Mouse (Mus musculus) inflammation-experienced regulatory T-cells, adult 6 months (primary cell): ENCODE results near the gene Nae1. TPM values are rescaled to one million over a fixed set of nuclear protein-coding genes. Genes with fewer than 3 reads are reported as not detected.
"Not testable (repeated sequence)": the region's sequence is repeated elsewhere in the genome, so short reads cannot be mapped to it uniquely, and the experiment has no call there.

ENCODE experiments used
- ATAC-seq: one replicate; pipeline ENCODE4 v1.8.0; 2017
- polyA plus RNA-seq, 3 experiments: library from polyadenylated mRNA; unstranded; fragments of 100-300 nt; shearing (Covaris generic); gene quantifications; one replicate each; pipeline ENCODE4 v1.2.1; 2017

Nae1 gene
- 100 to 1,000 TPM in 1 of 3 experiments, 10 to 100 TPM in 2; 80.0 to 101 (median 91.5) TPM for polyA plus RNA-seq

DNA sequence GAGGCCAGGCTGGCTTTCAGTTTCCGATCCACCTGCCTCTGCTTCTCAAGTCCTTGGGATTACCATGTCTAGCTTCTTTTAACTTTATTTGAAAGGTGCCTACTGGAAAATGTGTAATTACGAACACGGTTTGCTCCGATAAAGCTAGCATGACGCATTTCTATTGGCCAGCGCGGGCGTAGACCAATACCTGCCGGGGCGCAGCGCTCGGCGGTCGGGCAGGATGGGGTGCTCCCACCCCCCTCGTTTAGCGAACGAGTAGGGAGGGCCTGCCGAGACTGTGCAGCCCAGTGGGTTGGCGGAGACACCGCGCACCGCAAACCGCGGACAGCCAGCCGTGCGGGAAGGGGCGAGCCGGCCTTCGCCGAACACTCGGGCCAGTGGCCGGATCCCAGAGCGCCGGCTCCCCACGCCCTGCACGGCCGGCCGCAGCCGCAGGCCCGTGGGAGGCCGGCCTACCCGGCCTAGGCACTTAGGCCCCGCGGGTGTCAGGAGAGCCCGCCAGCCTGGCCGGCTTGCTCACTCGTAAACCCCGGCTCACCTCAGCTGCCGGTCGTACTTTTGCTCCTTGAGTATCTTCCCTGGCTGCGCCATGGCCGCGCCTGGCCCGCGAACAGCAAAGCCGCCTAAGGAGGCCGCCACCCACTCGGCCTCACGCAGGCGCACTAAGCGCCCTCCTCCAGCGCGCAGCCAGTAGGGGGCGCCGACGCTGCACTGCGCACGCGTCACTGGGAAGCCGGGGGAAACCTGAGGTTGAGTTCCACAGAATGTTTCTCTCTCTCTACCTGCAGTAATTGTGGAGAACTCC lies at the start of gene Nae1, which contains the start of gene Car7:
Nae1 (minus strand) TSS at position 667 of the 808 bp plus-strand sequence.
Car7 (plus strand) TSS at position 719 of the 808 bp plus-strand sequence.
- peak; percentile 83 for ATAC-seq

DNA sequence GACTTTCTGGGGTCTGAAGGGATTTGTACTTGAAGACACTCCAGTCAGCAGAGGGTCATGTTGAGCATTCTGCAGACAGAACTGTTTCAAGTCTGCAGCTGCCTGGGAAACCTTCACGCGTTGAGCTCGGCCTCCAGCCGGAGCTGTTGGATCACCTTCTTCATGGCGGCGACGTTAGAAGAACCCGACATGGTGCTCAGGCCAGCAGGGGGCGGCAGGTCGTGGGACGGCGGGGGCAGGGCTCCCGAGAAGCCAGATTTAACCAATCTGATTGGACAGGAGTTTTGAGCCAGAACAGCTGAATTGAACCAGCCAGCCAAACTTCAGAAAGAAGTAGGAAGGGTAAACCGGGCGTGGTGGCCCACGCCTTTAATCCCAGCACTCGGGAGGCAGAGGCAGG lies 43.2 kb upstream of the Nae1 start:
- not testable (repeated sequence) for ATAC-seq

DNA sequence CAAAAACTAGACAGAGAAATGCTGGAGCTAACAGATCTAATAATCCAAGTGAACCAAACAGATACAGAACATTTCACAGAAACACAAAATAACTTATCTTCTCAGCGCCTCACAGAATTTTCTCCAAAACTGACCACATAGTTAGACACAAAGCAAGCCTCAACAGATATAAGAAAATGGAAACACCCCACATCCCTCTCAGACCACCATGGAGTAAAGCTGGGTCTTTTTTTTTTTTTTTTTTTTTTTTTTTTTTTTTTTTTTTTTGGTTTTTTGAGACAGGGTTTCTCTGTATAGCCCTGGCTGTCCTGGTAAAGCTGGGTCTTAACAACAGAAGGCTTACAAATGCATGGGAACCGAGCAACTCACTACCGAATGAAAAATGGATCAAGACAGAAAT lies 42.4 kb upstream of the Nae1 start:
- no peak for ATAC-seq

DNA sequence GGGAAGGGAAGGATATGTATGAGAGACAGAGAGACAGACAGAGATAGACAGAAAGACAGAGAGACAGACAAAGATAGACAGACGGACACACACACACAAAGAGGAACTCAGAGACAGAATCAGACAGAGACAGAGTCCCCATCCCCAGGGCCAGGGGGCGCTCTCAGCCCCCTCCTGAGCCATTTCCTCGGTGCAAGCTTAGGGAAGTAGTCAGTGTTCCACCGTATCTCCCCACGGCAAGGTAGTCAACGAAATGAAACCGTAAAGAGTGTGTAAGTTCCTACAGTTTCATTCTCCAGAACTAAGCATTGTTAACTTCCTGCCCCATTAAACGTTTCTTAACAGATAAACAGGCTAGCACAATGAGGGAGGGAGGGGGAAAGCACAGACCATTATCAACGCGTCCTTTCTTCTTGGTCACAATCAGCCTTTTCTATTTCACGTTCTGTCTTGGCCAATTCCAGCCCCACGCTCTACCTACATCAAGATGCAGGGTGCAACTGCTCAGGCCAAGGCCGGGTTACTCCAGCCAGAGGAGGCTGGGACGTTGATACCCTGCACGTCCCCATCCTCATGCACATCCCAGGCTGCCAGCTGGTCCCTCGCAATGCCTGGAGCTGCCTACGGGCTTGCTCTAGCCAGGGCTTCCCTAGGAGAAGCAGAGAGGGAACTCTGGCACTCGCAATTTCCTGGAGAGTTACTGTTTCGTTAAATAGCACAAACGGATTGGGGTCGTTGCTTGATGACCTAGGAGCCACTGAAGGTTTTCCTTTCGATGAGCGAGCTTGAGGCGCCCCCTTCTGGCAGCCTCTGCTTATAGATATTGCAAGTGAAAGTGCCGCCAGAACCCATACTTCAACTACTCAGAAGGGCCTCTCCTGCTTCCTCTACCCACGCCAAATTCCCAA lies 36.3 kb upstream of the Nae1 start:
- ATAC-seq = peak; percentile 85

DNA sequence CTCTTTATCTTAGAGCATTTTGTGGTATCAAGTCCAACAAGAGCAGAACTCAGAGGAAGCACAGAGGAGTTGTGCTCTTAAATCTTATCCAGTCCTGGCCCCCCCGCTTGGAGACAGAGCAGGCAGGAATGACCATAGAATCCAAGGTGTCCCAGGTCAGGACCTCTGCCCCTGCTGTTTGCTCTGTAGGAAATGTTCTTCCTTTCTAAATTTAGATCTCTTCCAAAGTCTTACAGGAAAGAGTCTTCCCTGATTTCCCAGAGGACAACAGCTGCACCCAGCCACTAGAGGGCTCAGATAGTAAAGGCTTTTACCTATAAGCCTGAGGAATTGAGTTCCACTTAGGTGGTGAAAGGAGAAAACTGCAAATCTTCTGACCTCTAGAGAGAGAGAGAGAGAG lies 35.1 kb upstream of the Nae1 start:
- ATAC-seq = no peak

DNA sequence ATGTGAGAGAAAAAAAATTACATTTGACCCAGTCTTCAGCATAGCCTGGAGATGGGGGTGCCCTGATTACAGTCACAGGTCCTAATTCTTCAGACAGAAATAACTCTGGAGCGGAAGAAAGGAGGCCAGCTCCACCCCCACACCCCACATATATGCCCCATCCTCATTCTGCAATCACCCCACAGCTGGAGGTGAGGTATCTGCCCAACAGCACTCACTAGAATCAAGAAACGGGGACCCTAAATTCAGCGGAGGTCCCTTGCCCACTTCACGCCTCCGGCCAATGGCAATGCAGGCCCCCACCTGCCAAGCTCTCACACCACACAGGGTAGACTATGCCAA lies 31.0 kb upstream of the Nae1 start:
- ATAC-seq = no peak

DNA sequence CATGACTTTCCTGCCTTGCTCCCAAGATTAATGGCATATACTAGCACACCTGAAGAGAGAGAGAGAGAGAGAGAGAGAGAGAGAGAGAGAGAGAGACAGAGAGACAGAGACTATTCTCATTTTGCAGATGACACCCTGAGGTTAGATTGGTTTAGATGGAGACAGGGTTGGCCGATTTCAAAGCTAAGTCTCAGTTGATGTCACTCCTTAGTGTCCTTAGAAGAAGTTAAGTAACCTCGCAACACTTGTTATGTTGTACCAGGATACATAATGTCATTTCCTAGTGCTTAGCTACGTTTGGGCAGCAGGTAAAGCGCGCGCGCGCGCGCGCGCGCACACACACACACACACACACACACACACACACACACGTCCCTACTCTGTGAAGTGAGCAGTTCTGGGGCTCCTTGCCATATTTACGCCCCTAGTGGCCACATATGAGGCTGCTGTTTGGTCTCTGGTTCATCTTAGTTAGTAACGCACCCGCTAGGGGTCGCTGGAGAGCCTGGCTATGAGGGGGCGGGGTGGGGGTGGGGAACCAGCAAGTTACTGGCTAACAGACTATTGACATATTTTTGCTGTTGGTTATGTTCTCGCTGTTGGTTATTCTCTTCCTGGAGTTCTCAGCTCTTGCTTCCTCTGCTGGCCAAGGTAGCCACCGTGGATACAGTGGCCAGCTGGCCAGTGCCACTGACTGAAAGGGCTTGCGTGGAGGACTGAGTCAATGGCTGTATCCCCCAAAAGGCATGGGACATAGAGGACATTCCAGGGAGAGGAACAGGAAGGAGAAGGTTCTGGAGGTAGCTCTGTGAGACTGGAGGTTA lies 30.4 kb upstream of the Nae1 start:
- peak; percentile 99 for ATAC-seq

DNA sequence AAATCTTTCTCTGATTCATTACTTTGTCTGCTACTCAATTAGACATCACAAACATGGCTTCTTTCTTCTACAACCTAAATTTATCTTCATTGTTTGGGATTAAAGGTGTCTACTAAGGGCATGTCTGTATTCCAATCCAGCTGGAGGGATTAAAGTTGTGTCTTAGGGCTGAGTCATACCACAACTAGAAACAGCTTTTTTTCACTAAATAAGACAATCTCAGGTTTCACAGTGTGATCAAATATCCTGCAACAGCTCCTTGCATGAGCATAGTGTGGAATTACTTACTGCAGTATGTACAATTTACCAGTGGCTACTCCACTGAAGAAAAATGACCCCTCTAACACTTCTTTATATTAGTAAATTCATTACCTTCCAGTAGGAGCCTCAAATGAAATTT lies 26.3 kb upstream of the Nae1 start:
- no peak for ATAC-seq

DNA sequence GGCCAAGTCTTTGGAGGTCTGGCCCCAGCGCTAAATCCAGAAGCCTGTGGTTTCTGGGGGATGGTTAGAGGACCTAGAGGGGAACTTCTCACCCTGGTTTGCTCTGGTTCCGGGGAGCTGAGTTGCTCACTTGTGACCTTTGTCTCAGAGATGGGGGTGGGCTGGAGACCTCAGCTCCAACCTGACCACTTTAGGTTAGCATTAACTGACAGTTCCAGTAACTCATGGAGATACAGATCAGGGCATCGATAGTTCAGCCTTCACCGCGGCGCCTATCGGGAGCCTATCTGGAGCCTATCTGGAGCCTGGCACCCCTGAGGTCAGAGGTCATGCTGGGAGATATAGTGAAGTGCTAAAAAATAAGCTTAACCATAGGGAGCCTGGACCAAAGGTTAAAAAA lies 22.8 kb upstream of the Nae1 start:
- ATAC-seq = no peak

DNA sequence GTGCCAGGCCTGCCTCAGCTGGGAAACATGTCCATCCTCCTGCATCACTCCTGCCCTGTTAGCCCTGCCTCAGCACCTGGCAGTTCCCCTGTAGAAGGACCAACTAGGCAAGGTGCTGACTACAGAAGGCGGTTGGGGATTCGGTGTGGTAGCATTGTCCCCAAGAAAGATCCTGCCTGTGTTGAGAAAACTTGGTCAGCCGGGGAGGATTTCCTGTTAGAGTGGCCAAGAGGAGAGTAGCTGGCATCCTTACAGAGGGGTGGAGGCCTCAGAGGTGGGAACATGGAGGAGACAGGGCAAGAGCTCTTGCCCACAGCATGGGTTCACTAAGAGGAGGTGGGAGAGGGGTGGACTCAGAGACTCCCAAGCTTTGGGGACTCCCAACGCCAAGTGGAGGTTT lies 20.8 kb upstream of the Nae1 start:
- no peak for ATAC-seq

DNA sequence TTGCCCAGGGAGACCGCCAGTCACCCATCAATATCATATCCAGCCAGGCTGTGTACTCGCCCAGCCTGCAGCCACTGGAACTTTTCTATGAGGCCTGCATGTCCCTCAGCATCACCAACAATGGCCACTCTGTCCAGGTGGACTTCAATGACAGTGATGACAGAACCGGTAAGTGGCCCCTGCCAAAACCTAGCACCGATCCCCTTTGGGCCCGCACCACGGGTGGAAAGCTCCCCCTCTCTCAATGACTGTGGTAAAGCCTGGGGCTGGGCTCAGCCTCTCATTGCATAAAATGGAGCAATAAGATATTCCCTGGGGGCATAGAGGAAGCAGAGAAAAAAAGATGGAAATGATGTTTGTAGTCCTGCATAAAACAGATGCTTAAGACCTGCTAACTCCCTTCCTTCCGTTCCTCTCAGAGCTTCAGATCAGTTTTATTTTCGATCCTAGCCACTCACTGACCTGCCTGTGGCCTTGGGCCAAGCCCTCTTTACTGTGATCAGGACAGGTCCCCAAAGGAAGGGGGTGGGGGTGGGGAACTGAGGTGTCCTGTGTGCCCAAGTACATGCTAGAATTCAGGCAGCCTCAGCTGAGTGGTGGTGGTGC lies 9.1 kb upstream of the Nae1 start:
- ATAC-seq = no peak

DNA sequence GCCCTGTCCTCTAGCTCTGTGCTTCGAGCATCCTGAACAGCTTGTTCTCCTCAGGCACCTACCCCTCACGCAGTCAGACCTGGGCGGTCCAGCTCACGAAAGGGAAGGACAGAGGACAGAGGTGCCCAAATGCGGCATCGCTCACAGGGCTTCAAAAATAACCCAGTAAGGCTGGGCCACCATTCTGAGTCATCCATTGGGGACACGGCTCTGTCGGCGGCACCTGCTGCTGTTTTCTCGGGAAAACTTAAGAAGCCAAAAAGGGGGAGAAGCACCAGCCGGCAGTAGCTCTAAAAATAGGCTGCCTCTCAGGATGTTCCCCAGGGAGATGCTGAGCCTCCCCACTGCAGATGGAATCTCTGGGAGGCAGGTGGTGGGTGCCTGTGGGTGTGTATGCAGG lies 7.7 kb upstream of the Nae1 start:
- no peak for ATAC-seq

DNA sequence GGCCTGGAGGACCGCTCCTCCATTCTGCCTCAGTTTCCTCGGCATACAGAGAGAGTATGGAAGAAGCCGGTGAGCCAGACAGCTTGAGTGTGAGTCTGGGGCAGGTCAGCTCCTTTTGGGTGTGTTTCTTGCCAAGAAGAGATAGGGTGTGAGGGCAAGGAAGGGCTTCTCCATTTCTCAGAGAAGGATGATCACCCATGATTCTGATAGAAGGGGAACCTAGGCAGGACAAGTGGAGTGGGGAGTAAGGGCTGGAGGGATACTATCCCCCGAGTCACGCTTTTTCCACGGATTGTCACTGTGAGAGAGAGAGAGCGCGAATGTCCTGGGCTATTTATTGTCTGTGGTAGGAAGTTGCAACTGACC lies 7.1 kb upstream of the Nae1 start:
- no peak for ATAC-seq

DNA sequence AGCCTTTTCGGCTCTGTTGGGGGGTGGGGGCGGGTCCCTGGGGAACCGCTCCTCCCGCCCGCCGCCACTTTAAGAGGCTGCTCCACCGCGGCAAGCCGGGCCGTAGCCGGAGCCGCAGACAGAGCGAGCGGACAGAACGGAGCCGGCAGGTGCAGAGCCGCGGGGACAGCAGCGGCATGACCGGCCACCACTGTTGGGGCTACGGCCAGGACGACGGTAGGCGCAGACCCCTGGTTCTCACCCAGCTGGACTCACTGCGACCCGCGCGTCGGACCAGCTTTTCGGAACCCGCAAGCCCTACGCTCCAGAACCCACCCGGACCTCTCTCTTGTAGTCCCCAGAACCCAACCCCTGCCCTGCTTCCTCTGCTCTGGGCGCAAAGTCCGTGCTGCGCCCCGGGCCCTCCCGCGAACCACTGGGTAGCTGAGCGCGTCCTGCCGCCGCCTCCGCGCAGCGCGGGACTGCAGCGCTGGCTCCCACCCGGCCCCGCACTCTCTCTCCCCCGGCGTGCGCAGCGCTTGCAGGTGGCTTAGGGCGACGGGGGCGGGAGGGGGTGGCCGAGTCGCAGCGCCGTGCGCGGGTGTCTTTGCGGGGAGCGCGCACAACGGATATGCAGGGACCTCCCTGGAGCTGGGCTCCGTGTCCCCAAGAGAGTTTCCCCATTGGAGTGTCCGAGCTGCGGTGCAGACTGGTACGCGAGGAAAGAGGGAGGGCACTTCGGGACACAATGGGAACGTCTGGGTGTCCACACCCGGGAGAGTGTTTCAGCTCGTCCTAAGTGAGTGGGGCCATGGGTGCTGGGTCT lies 6.5 kb upstream of the Nae1 start:
- peak; percentile 21 for ATAC-seq

DNA sequence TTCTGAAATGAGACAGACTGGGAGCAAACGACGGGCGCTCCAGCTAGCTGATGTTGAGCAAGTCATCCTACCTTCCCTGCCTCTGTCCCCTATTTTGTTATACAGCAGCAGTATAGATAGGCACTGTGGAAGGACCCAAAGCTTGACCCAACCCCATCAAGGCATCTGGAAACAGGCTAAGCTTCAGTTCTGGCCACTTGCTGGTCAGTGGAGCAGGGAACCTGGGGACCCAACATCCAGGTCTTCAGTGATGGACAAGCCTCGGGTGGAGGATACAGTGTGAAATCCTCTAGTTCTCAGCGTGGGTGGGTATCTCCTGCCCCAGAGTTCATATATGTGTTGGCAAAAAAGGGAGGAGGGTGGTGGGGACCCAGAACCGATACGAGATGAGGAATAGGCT lies 5.8 kb upstream of the Nae1 start:
- ATAC-seq = no peak

DNA sequence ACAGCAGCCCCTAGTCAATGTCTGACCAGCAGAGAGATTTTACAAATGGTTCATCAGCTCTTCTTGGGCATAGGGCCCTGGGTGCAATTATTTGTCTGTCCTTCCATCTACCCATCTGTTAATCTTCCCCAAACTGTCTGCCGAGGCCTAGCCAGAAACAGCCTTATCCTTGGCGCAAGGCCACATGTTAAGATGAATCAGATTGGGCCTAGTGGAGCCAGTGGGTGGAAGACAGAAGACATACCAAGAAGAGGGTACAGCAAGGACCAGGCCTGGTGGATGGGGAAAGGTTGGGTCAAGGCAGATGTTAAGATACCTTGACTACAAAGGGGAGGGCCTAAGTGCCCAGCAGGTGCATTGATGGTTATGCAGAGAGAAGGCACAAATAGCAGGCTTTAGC lies 5.1 kb upstream of the Nae1 start:
- ATAC-seq = no peak

DNA sequence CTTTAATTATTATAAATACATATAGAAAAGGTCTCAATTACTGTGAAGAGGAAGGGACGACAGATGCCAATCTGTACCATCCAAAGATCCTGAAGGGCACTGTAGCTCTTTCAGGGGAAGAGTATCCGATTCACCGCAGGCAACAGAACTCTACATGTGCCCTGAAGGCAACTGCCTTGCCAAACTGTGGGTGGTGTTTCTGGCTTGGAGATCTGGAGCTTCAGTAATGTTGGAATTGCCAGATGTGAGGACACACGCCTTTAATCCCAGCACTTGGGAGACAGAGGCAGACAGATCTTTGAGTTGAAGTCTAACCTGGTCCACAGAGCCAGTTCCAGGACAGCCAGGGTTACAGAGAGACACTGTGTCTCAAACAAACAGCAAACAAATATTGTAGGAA lies 4.5 kb upstream of the Nae1 start:
- ATAC-seq = no peak

DNA sequence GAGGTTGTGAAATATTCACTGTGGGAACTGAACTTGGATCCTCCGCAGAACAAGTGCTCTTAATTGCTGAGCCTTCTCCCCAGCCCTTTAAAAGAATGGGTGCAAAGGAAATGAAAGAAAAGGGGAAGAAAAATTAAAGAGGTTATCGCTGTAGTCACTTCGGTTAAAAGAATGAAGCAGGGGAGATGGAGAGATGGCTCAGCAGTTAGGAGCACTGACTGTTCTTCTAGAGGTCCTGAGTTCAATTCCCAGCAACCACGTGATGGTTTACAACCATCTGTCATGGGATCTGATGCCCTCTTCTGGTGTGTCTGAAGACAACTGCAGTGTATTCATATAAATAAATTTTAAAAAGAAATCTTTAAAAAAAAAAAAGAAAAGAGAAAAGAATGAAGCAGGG lies 1.6 kb upstream of the Nae1 start:
- no peak for ATAC-seq

DNA sequence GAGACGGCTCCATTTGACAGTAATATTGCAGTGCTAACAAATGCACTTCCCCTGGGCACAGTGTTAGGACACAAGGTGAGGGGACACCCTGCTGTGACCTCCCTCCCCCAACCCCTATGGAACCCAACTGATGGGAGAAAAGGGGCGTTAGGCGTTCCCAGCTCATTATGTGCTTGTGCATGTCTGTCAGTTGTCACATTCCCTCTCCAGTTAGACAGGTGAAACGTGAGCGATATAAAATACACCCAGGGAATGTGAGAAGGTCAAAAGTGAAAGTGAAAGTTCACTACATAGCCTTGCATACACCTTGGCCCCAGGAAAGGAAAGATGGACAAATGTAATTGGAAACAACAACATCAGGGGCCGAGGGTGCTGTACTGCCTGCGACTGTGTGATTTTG lies 941 bp upstream of the Nae1 start:
- no peak for ATAC-seq

DNA sequence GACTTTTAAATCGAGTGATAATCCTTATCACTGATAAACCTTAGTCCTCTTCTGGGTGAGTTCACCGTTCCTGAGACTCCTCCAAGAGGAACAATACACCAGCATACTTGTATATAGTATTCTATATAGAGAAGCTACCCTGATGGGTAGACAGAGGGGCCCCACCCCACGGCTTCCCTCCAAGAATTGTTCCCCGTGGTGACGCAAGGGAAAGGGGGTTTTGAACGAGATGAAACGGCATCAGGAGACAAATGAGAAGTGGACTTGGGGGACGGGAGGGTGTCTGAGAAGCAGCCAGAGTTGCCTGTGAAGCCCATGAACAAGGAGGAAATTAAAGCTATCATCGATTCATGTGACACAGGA lies 323 bp upstream of the Nae1 start:
- peak; percentile 56 for ATAC-seq

DNA sequence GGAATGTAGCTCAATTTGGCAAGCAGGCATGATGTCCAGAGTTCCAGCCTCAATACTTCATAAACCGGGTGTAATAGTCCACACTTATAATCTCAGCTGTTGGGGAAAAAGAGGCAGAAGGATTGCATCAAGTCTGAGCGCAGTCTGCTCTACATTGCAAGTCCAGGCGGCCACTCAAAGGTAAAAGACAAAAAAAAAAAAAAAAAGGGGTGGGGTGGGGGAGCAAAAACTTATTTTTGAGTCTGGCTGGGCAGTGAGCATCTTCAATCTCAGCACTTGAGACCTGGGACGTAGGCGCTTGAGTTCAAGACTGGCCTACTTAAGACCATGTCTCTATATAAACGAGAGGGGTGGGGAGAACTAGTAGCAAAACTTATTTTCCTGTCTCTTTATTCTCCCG lies 886 bp downstream of the Nae1 start:
- ATAC-seq = peak; percentile 0

DNA sequence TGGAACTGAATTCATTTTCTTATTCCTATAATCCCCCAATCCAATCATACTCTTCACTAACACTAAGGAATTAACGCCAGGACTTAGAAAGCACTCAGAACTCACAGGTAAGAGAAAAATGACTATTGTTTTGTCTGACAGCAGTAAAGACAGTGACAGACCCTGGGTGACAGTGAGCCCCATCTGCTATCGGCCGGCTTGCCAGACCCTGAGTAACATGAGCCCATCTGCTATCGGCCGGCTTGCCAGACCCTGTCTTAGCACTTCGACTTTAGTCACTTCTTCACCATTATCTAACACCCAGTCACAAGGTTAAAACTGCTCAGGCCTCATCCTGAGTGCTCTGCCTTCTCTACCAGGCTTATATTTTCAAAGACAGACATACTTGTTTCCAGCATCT lies 4.8 kb downstream of the Nae1 start:
- no peak for ATAC-seq
